Comparison of ENCODE assay signal across 11 mouse cellular contexts in the genomic region with DNA sequence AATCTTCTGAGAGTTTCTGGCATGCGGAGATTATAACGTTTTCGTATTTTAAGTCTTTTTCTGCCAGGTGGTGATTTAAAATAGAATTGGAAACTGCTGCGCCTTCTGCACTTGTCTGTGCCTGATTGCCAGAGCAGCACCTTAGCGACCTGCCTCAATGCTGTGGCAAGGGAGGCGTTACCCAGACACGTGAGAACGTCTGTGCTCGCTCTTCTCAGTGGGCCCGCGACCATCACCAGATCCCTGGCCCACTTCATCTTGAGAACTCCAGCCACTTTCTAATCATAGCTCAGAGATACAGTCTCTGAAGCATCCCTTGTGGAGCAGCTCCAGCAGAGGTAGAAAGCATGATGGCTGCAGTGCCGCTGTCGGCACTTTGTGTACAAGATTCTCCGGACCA. TPM values are rescaled to one million over a fixed set of nuclear protein-coding genes. Genes with fewer than 3 reads are reported as not detected.
DNase-seq lines count a peak whose midpoint lies in the region; ATAC-seq and TF ChIP-seq lines count a peak whose summit lies in the region.
"Had no signal": no experiment of that assay in that cellular context is flagged by ENCODE, and none has a peak within 500 bp of the region (broad histone marks: within the 10 kb centered on the region; RNA-seq: fewer than 3 reads in every experiment).

No protein-coding gene starts in this region.

- no peaks in the 10 kb centered on the region for H3K9me3 ChIP-seq in lung, embryonic 14.5 days (ENCODE audit: low read depth, low read length)
- H3K9me3 ChIP-seq in limb, embryonic 10.5 days (replicated peaks): no peaks in the 10 kb centered on the region
- H3K9me3 ChIP-seq: limb, embryonic 15.5 days had no signal

- H3K27me3 ChIP-seq in lung, embryonic 14.5 days (ENCODE audit: insufficient read depth, low read length): peaks cover 10% of the 10 kb centered on the region; the same call in 1 of the 2 replicates
- peaks cover 12% of the 10 kb centered on the region; the same call in 1 of the 2 replicates for H3K27me3 ChIP-seq in limb, embryonic 10.5 days (ENCODE audit: low read depth, poor library complexity, severe bottlenecking)
- H3K27me3 ChIP-seq: limb, embryonic 15.5 days had no signal

- no peak for ATAC-seq in lung, embryonic 14.5 days (ENCODE audit: insufficient read depth)

- 33% methylated on average over 14 of the region's 14 CpGs for WGBS in lung, embryonic 14.5 days
- WGBS in limb, embryonic 10.5 days: 30% methylated on average over 14 of the region's 14 CpGs

- H3K27ac ChIP-seq in lung, embryonic 14.5 days (ENCODE audit: low read depth): no peak overlapping the region
- no peak overlapping the region for H3K27ac ChIP-seq in limb, embryonic 10.5 days
- H3K27ac ChIP-seq: limb, embryonic 15.5 days had no signal

- no peaks in the 10 kb centered on the region for H3K4me1 ChIP-seq in lung, embryonic 14.5 days (ENCODE audit: insufficient read depth)
- peaks cover 9% of the 10 kb centered on the region; the same call in 1 of the 2 replicates for H3K4me1 ChIP-seq in limb, embryonic 10.5 days

- no peak for TF ChIP-seq CTCF in lung, embryonic 14.5 days (IDR thresholded peaks at IDR 0.05; ENCODE audit: low read depth)

- H3K4me3 ChIP-seq in lung, embryonic 14.5 days (ENCODE audit: low read depth, low read length): no peak overlapping the region
- H3K4me3 ChIP-seq in limb, embryonic 10.5 days: peak overlapping the region; percentile 37
- H3K4me3 ChIP-seq: limb, embryonic 15.5 days had no signal

- DNase-seq in cerebellum, postnatal 25 days: peak; percentile 19 to 31
- no peak for DNase-seq in cerebellum, adult 11-12 months
- no peak for DNase-seq in lung, embryonic 14.5 days
- DNase-seq in lung, postnatal 14 days: no peak
- no peak for DNase-seq in limb, embryonic 10.5 days (ENCODE audit: low spot score)
- peak; percentile 10 for DNase-seq in right cerebral cortex, postnatal 4 days
- DNase-seq in urinary bladder, postnatal 4 days (ENCODE audit: low spot score in 2 of 2): no peak
- DNase-seq in layer of hippocampus, adult 9-11 months: no peak
- DNase-seq: adrenal gland, postnatal 25 days; thymus, postnatal 25 days had no signal

- H3K36me3 ChIP-seq in lung, embryonic 14.5 days (ENCODE audit: insufficient read depth): no peaks in the 10 kb centered on the region
- H3K36me3 ChIP-seq in limb, embryonic 10.5 days: no peaks in the 10 kb centered on the region
- H3K36me3 ChIP-seq: limb, embryonic 15.5 days had no signal

- H3K9ac ChIP-seq in lung, embryonic 14.5 days: no peak overlapping the region
- H3K9ac ChIP-seq: limb, embryonic 15.5 days had no signal

- H3K4me2 ChIP-seq in lung, embryonic 14.5 days: peak overlapping the region; percentile 15; the same call in 1 of the 2 replicates
- H3K4me2 ChIP-seq: limb, embryonic 15.5 days had no signal

RNA-seq across cellular contexts. Expression of a gene that starts 28.4 kb away (rescaled TPM):
- polyA plus RNA-seq in lung, embryonic 14.5 days (2014; fragmentation: Nextera tagmentation; extraction: Ambion mirVana): 137 and 138 TPM in 2 replicates
- polyA plus RNA-seq in limb, embryonic 10.5 days (2016; fragmentation: Nextera tagmentation; extraction: Ambion mirVana): 96.8 and 116 TPM in 2 replicates

Comparison
In these comparisons a context has a peak if more than half of its experiments do, and no peak if none do; other contexts are left out.
1. DNase-seq: peak in cerebellum, postnatal 25 days (2 of 2) and right cerebral cortex, postnatal 4 days (single experiment); none in cerebellum, adult 11-12 months (single experiment), lung, embryonic 14.5 days (single experiment), lung, postnatal 14 days (single experiment), limb, embryonic 10.5 days (single experiment), urinary bladder, postnatal 4 days (0 of 2) and layer of hippocampus, adult 9-11 months (single experiment).